Mouse (Mus musculus) limb, embryonic 14.5 days (tissue): Measurements from ENCODE around the gene Snx30. TPM values are rescaled to one million over a fixed set of nuclear protein-coding genes. Genes with fewer than 3 reads are reported as not detected.

Source experiments
- ATAC-seq: fragments of 200-750 bp; cut with Nextera tagmentation; 2 replicates; pipeline ENCODE4 v1.8.0; 2017; ENCODE audit warnings: low read depth, moderate number of reproducible peaks, moderate TSS enrichment; ENCODE audit not compliant: low FRiP score
- DNase-seq: peaks from one replicate; pipeline ENCODE4 v3.0.0-alpha.2; 2015; ENCODE audit warnings: low spot score
- H3K27ac ChIP-seq: fragments of 300-500 bp; sonication (generic); replicated peaks from 2 replicates; pipeline ENCODE4 v1.5.1; 2014; ENCODE audit warnings: low read depth, mild to moderate bottlenecking, low read length, moderate library complexity, mixed read lengths
- H3K27me3 ChIP-seq: fragments of 300-500 bp; sonication (generic); 2 replicates; pipeline ENCODE4 v1.6.1; 2014; ENCODE audit warnings: low read length, mixed read lengths; ENCODE audit not compliant: control insufficient read depth, insufficient read depth
- H3K36me3 ChIP-seq: fragments of 300-500 bp; sonication (generic); 2 replicates; pipeline ENCODE4 v1.6.1; 2014; ENCODE audit warnings: mild to moderate bottlenecking, low read length, moderate library complexity, mixed read lengths; ENCODE audit not compliant: control insufficient read depth, insufficient read depth
- H3K4me1 ChIP-seq: fragments of 300-500 bp; sonication (generic); 2 replicates; pipeline ENCODE4 v1.6.1; 2014; ENCODE audit warnings: antibody characterized with exemption, low read length, mixed read lengths; ENCODE audit not compliant: control insufficient read depth, insufficient read depth
- H3K4me2 ChIP-seq: fragments of 300-500 bp; sonication (generic); replicated peaks from 2 replicates; pipeline ENCODE4 v1.6.1; 2014; ENCODE audit warnings: low read depth, mild to moderate bottlenecking, low read length, moderate library complexity; ENCODE audit not compliant: severe bottlenecking
- H3K4me3 ChIP-seq: fragments of 300-500 bp; sonication (generic); replicated peaks from 2 replicates; pipeline ENCODE4 v1.5.1; 2014; ENCODE audit warnings: low read length
- H3K9ac ChIP-seq: fragments of 300-500 bp; sonication (generic); 2 replicates; pipeline ENCODE4 v1.6.1; 2014; ENCODE audit warnings: mild to moderate bottlenecking, low read depth, low read length, moderate library complexity; ENCODE audit not compliant: severe bottlenecking
- H3K9me3 ChIP-seq: fragments of 300-500 bp; sonication (generic); 2 replicates; pipeline ENCODE4 v1.6.1; 2016; ENCODE audit warnings: low read length; ENCODE audit not compliant: control insufficient read depth
- POLR2A ChIP-seq: fragments of 200-500 bp; IDR thresholded peaks from 2 replicates; pipeline ENCODE4 v1.8.0; 2012; ENCODE audit warnings: inconsistent platforms, mild to moderate bottlenecking, moderate library complexity, borderline replicate concordance; ENCODE audit not compliant: insufficient read depth, insufficient read length; ENCODE audit errors: extremely low read depth
- WGBS: fragments of 180-500 bp; shearing (Covaris S2); extraction: QIAGEN DNeasy Blood & Tissue Kit; methylation state at CpG from one replicate; pipeline ENCODE4 v1.1.7; 2014; 5-methylcytosine and 5-hydroxymethylcytosine counted together
- polyA plus RNA-seq, 2 experiments: library from polyadenylated mRNA; depleted of rRNA in 1 of 2; stranded (reverse) in 1 of 2; unstranded in 1 of 2; fragments of >200 nt; fragmentation: Nextera tagmentation in 1 of 2; extraction: Ambion mirVana in 1 of 2; gene quantifications; 2 replicates each; pipeline versions ENCODE4 v1.2.1 to v1.2.3; 2012 to 2014

The Snx30 gene
- polyA plus RNA-seq, 2 experiments: 7.2 to 12.0 TPM

DNA sequence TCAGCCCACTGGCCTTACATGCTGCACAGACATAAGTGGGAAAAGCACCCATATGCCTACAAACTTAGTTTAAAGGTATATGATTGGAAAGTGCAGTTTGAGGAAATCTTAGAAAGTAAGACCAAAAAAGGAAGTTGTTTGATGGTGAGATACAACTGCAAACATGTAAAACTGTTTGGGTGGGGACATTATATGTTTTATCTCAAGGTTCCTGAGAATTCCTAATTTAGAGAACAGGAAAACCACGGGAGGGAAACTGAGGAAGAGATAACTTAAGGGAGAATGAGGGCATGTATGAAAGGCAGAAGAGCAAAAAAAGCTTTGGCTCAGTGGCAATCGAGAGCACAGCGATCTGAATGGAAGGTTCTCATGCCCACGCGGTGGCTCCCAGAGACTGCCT, 81.4 kb downstream of the Snx30 start:
- no peak for ATAC-seq

DNA sequence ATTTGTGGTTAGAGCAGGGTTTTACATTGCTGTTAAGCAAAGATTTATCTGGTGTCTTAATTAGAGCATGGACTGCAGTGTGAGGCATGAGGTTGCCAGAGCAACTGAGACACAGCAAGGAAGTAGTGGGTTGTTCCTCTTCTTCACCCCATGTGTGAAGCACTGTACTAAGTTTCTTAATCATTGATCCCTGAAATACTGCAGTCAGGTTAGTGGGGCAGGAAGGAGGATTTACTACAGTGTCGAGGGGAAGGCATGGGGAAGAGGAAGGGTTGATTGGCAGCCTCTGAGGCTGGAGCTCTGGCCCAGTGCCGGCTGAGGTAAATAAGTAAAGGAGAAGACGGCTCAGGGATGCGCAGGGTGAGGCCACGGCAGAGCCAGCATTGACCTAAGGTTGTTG, 82.4 kb downstream of the Snx30 start:
- 84% methylated on average over 5 of the region's 5 CpGs for WGBS
- ATAC-seq: no peak
- H3K36me3 ChIP-seq: peaks cover 12% of the 10 kb centered on the region

More for the DNA sequence above, 81.4 kb downstream of the Snx30 start:
- H3K4me2 ChIP-seq: no peak overlapping the region
- H3K27ac ChIP-seq: no peak overlapping the region
- H3K27me3 ChIP-seq: no peaks in the 10 kb centered on the region
- no peaks in the 10 kb centered on the region for H3K9me3 ChIP-seq
- TF ChIP-seq POLR2A: no peak
- no peak for DNase-seq
- no peak overlapping the region for H3K9ac ChIP-seq
- H3K4me3 ChIP-seq: no peak overlapping the region
- no peaks in the 10 kb centered on the region for H3K4me1 ChIP-seq
- peaks cover 12% of the 10 kb centered on the region; the same call in 1 of the 2 replicates for H3K36me3 ChIP-seq
- 92% methylated on average over 5 of the region's 5 CpGs for WGBS

DNA sequence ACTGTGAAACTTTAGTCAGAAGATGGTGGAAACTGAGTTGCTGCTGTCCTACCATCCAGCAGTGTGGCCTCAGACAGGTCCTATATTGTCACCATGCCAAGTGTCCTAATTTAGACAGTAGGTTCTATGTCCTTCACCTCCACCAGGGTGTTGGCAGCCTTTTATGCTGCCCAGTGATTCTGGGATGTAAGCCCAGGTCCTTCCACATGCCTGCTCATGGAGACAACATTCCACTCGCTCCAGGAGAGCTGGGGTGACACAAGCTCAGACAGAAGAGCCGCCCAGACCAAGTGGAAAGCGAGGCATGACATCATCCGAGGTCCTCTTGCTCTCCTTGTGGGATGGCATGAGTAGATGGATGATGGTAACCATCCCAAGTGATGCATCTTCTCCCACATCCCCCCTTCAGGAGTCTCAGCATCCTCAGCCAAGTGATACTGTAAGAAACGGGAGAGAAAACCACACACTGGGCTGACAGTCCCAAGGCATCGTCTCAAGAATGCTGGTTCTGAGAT, 84.5 kb downstream of the Snx30 start:
- 92% methylated on average over 6 of the region's 6 CpGs for WGBS
- H3K4me2 ChIP-seq: no peak overlapping the region
- no peaks in the 10 kb centered on the region for H3K4me1 ChIP-seq
- DNase-seq: no peak
- peaks cover 14% of the 10 kb centered on the region for H3K36me3 ChIP-seq
- no peaks in the 10 kb centered on the region for H3K9me3 ChIP-seq
- ATAC-seq: no peak
- no peak overlapping the region for H3K4me3 ChIP-seq
- H3K27me3 ChIP-seq: no peaks in the 10 kb centered on the region
- TF ChIP-seq POLR2A: no peak
- H3K9ac ChIP-seq: no peak overlapping the region
- no peak overlapping the region for H3K27ac ChIP-seq

More for the DNA sequence above, 82.4 kb downstream of the Snx30 start:
- no peak for DNase-seq
- Histone ChIP-seq H3K4me2 (no peak overlapping the region), H3K27me3 (no peaks in the 10 kb centered on the region), H3K9ac (no peak overlapping the region), H3K27ac (no peak overlapping the region), H3K4me1 (no peaks in the 10 kb centered on the region), H3K4me3 (no peak overlapping the region), H3K9me3 (no peaks in the 10 kb centered on the region)
- no peak for TF ChIP-seq POLR2A

DNA sequence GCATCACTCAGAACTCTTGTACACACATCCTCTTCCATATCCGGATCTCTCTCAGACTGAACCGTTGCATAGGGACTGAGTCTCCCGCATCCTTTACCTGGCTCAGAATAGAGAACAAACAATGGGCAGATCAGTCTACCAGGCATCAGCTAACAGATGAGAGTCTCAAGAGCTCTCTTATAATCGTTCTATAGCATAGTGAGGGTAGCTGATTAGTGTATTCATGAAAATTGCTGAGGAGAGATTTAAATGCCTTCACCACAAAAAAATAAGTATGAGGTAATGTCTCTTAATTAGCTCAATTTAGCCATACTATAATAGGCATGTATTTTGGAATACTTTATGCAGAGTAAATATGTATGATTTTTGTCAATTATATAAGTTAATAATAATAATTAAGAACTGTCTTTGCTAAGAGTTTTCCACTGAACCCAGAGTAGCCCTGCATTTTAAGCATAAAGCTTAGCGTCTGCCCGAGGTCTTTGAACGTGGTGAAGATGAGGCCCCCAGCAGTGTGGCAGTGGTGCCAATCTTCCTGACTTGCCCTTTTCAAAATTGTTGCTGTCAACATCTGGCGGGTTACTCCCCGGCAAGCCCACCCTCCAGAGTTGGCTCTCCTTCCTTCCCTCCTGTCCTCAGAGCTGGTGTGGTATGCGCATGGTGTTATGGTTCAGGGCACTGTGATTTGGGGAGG, 86.2 kb downstream of the Snx30 start:
- ATAC-seq: no peak
- WGBS: 90% methylated on average over 10 of the region's 10 CpGs
- Histone ChIP-seq H3K4me1 (no peaks in the 10 kb centered on the region), H3K36me3 (peaks cover 10% of the 10 kb centered on the region), H3K9ac (no peak overlapping the region), H3K4me2 (no peak overlapping the region), H3K27me3 (no peaks in the 10 kb centered on the region), H3K4me3 (no peak overlapping the region), H3K27ac (no peak overlapping the region), H3K9me3 (no peaks in the 10 kb centered on the region)
- no peak for DNase-seq
- no peak for TF ChIP-seq POLR2A

DNA sequence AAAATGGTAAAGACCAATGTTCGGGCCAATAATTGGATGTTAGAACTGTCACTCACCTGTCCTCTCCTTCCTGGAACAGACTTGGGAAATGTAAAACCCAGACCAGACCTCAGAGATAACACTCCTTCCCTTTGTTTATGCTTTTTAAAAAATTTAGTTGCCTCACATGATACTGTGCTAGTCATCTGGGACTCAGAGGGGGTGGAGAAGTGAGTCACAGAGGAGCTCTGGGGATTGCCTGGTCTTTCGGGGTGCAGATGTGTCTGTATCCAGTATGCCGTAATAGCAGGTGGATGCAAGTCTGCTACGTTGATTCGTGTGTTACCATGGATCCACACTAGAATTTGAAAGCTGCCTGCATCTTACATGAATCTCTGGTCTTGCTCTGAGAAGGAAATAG, 87.1 kb downstream of the Snx30 start:
- Histone ChIP-seq H3K4me1 (no peaks in the 10 kb centered on the region), H3K9ac (no peak overlapping the region), H3K4me2 (no peak overlapping the region), H3K27me3 (no peaks in the 10 kb centered on the region), H3K27ac (no peak overlapping the region), H3K4me3 (no peak overlapping the region), H3K36me3 (peaks cover 10% of the 10 kb centered on the region), H3K9me3 (no peaks in the 10 kb centered on the region)
- no peak for ATAC-seq
- no peak for TF ChIP-seq POLR2A
- no peak for DNase-seq
- 94% methylated on average over 5 of the region's 5 CpGs for WGBS
